Mouse (Mus musculus): Measurements from ENCODE around the gene Ccdc82. TPM values are rescaled to one million over a fixed set of nuclear protein-coding genes. Genes with fewer than 3 reads are reported as not detected.
A peak's percentile ranks its signal among the peaks of the same experiment; 100 is the strongest.

The Ccdc82 gene
- total RNA-seq (2021) = 10 to 100 TPM; 12.2 to 13.7 TPM

DNA sequence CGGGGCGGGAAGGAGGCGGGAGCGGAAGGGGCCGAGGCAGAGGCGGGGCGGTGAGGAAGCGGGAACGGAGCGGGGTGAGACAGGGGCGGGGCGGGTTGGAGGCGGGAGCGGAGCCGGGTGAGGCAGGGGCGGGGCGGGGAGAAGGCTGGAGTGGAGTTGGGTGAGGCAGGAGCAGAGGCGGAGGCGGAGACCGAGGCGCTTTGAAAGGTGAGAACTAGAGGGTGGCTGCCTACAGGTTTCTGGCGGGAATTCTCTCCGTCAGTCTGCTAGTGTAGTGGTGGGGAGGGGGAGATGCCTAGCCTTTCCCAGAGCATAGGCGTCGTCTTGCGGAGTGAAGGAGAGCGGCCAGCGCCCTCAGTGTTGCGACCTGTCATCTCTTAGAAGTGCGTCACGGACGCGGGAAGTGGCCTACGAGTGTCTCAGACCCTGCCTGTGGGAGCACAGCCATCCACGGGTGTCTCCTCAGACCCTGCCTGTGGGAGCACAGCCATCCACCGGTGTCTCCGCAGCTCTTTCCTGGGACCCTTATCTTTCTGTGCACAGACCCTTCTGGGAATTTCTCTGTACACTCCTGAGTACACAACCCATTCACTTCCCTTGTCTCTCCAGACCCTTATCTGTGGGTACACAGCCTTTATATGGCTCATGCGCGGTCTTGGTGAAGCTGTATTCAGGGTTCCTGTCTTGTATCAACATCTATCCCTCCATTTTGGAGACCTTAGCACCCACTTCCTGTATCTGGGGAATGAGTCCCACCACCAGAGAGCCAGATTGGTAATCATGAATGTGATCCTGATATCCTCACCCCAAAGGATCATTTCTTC is at the start of gene Ccdc82:
TSS of gene Ccdc82 (plus strand) at position 141 of the 824 bp plus-strand sequence.
- DNase-seq (ENCODE audit: extremely low spot score in 1 of 2, low spot score in 2 of 2) = peak; percentile 65 to 97
- intact Hi-C loops (cut with DNase I) = loop anchor here (10.0 kb wide), 1 partner anchor 408 kb away; no protein-coding TSS in a partner anchor

DNA sequence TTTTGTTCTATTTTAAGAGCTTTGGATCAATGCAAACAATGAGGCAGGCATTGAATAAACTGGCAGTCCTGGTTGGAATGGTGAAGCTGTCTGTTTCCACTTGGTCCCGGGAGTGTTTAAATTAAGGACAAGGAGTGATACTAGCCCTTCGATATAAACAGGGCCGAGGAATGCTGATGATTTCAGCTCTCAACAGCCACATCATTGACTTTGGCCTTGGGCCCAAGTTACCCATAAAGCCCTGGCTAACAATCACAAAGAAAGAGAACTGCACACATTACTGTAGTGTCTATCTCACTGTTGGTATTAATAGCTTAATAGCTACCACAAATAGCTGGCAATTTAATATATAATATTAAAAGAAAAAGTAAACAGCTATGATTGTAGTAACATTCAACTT is 46.7 kb upstream of the Ccdc82 start:
- no peak for DNase-seq (ENCODE audit: extremely low spot score in 1 of 2, low spot score in 2 of 2)
- intact Hi-C loops (cut with DNase I) = no loop called here

DNA sequence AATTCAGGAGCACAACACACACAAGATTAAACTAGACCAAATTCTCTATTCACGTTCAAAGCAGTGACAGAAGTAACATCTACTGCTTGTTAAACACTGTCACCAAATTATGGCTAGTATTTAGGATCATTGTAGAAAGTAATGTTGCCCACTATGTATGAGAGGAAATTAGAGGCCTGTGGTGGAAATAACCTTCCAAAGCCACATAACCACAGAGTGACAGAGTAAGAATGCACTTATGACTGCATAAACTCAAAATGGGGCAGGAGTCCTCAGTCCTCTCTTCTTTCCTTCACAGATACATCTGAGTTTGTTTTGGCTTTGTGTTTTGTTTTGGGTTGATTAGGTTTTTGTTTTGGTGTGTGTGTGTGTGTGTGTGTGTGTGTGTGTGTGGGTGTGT is 43.6 kb upstream of the Ccdc82 start:
- no peak for DNase-seq (ENCODE audit: extremely low spot score in 1 of 2, low spot score in 2 of 2)
- intact Hi-C loops (cut with DNase I) = no loop called here

DNA sequence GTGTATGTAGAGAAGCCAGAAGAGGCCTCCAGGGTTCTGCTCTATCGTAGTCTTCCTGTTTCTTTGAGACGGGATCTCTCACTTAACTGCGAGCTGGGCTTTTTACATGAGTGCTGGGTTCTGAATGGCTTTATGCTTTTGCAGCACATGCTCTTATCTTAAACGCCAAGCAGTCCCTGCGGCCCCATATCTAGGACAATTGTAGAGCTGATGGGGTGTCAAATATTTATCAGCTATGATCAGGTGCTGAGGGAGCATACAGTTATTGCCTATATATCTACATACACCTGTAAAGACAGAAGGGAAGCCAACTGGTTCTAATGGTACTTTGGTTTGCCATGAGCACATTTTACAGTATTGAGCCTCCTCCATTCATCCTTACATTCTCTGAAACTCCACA is 43.1 kb upstream of the Ccdc82 start:
- intact Hi-C loops (cut with DNase I) = no loop called here
- no peak for DNase-seq (ENCODE audit: extremely low spot score in 1 of 2, low spot score in 2 of 2)

DNA sequence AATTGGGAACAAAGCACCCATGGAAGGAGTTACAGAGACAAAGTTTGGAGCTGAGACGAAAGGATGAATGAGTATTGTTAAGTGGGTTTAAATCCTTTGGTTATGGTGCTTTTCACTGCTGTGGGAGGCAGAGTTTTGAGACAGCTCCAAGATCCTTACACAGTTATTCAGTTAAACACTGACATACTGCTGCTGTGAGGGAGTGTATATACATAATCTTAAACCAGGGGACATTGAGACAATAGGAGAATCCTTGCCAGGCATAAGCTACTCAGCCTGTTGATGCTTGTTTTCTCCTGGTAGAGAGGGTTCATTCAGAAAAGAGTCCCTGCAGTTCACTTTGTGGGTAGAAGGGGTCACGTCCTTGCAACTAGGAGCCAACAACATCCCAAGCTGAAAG is 40.4 kb upstream of the Ccdc82 start:
- DNase-seq (ENCODE audit: extremely low spot score in 1 of 2, low spot score in 2 of 2) = no peak
- intact Hi-C loops (cut with DNase I) = no loop called here

DNA sequence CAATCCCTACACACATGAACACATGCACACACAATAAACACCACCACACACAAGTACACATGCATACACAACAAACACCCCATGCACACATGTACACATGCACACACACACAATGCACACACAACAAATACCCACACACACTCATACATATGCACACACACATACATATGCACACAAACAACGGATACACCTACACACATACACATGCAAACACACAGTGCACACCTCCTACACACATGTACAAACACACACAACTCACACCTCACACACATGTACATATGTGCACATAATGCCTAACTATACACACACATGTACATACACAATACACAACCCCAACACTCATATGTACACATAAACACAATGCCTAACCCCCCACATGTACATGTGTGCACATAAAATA is 20.9 kb upstream of the Ccdc82 start:
- no peak for DNase-seq (ENCODE audit: extremely low spot score in 1 of 2, low spot score in 2 of 2)
- intact Hi-C loops (cut with DNase I) = no loop called here

DNA sequence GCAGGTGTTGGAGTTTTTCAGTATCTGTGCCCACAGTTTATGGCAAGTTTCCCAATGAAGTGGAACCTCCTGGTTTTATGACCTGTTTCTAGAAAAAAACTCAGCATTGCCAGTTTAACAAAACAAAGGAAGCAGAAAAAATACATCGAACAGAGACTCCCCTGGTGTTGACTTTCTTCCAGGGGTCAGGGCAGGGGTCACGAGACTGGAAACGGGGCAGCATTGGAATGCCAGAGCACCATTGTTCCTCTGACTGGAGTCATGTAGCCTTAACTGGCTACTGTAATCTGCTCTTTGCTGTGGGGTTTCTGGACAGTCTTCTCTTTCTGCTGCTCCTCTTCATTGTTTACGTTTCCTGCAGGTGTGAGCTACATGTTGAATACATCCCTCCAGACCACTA is 16.2 kb upstream of the Ccdc82 start:
- peak in 1 of 2 experiments; percentile 40 for DNase-seq (ENCODE audit: extremely low spot score in 1 of 2, low spot score in 2 of 2)
- intact Hi-C loops (cut with DNase I) = loop anchor here (2.0 to 10.0 kb wide), 4 partner anchors 486 to 1534 kb away; no protein-coding TSS in a partner anchor

DNA sequence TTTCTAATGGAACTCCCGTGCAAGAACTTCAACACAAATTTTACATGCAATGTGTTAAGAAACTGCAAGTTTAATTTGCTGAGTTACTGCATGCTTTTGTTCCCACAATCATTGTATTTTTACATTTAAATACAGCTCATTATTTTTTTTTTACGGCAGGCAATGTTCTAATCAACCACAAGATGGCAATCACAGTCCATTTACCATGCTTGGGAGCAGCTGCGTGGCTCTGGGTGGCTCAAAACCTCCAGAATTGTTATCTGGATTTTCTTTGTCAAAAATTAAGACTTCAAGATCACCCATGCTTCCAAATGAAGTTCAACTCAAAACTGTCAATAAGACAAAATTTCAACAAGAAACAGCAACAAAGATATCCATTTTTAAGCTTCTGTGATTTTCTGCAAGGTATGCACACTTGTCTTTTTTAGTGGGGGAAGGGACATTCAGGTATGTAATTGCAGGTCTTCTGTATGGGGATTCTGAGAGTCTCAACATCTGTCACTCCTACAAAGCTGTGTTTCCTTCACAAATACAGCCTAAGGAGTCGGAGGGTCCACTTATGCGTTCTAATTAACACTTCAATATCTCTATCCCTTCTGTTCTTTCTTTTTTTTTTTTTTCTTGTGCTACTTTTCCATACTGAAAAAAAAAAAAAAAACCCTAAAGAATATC is 15.1 kb upstream of the Ccdc82 start:
- intact Hi-C loops (cut with DNase I) = loop anchor here (2.0 to 10.0 kb wide), 4 partner anchors 485 to 1533 kb away; no protein-coding TSS in a partner anchor
- peak in 1 of 2 experiments; percentile 30 for DNase-seq (ENCODE audit: extremely low spot score in 1 of 2, low spot score in 2 of 2)

DNA sequence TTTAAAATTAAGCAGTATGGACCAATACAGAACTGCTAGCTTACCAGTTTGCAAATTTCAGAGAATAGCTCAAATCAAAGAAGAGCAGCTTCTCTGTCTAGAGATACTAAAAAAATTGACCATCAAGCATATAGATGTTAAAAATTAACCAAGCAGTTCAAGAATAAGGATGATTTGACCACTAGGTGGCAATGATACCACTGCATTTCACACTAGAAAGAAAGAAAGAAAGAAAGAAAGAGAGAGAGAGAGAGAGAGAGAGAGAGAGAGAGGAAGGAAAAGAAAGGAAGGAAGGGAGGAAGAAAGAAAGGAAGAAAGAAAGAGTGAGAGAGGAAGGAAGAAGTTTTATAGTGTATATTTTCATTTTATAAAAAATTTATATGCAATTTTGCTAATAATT is 4.4 kb upstream of the Ccdc82 start:
- intact Hi-C loops (cut with DNase I) = loop anchor here (10.0 kb wide), 1 partner anchor 412 kb away; no protein-coding TSS in a partner anchor
- DNase-seq (ENCODE audit: extremely low spot score in 1 of 2, low spot score in 2 of 2) = no peak

DNA sequence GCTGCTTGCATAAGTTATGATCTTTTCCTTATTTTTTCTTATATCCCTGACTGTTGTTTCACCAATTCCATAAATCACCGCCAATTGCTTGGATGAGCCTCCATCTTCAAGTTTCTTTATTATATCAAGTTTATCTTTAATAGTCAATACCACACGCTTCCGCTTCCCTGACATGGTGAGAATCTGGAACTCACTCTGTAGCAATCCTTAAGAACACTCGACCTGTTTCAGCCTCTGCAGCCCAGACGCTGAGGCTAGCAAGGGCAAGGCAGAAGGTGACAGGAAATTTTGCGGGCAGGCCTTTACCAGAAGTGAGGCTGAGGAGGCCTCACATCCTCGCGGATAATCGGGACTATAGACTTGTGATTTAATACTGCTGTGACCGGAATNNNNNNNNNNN is 1.3 kb upstream of the Ccdc82 start, which contains the start of gene Jrkl:
TSS of gene Jrkl (minus strand) at position 349 of the 400 bp plus-strand sequence.
- intact Hi-C loops (cut with DNase I) = loop anchor here (10.0 kb wide), 1 partner anchor 409 kb away; no protein-coding TSS in a partner anchor
- peak; percentile 23 to 27 for DNase-seq (ENCODE audit: extremely low spot score in 1 of 2, low spot score in 2 of 2)

DNA sequence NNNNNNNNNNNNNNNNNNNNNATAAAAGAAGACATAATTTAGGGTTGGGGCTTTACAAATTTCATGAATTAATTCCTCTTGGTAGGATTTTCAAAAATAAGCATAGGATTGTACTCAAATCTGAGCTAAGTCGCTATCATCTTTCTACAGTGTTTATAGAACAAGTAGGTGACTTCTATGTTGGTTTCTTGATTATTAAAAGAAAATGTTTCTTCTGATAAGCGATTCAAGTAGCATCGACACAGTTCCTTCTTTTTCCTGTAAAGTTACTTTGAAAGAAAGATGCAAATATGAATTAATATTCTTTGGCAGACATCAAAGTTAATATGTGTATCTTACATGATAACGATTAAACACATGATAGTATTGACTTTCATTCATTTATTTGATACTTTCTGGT is 1.3 kb downstream of the Ccdc82 start:
- intact Hi-C loops (cut with DNase I) = loop anchor here (10.0 kb wide), 1 partner anchor 407 kb away; no protein-coding TSS in a partner anchor
- no peak for DNase-seq (ENCODE audit: extremely low spot score in 1 of 2, low spot score in 2 of 2)

DNA sequence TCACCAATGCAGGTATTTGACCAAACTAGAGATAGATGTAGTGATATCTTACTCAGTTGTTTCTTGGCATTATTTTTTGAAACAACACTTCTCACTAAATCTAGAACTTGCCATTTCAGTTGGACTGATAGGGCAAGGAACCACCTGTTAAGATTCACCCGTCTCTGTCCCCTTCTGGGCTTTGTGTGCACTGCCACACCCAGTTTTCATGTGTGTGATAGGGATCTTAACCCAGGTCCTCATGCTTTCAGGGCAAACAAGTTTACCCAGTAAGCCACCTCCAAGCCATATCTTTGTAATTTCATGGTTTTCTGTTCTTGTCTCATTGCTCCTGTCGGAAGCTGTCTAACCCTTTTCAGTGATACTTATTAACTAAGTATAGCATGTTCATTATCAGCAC is 4.5 kb downstream of the Ccdc82 start:
- intact Hi-C loops (cut with DNase I) = no loop called here

DNA sequence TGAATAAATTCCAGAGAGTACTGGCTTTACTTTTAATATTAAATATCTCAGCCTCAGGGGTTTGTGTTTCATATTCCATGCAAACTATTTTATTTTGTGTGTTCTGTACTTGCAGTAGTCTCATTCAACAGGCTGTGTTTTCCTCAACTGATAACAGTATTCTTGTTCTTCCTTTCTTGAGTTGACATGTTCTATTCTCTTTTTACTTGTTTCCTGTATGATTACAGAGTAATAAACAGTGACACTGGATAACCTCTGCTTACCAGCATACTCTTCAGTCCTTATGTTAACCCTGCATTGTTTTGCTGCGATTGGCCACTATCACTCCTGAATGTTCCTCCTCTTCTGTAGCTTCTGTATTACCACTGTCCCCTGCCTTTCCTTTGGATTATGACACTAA is 10.0 kb downstream of the Ccdc82 start:
- intact Hi-C loops (cut with DNase I) = no loop called here
- no peak for DNase-seq (ENCODE audit: extremely low spot score in 1 of 2, low spot score in 2 of 2)

More for the DNA sequence above, 4.5 kb downstream of the Ccdc82 start:
- DNase-seq (ENCODE audit: extremely low spot score in 1 of 2, low spot score in 2 of 2) = no peak

DNA sequence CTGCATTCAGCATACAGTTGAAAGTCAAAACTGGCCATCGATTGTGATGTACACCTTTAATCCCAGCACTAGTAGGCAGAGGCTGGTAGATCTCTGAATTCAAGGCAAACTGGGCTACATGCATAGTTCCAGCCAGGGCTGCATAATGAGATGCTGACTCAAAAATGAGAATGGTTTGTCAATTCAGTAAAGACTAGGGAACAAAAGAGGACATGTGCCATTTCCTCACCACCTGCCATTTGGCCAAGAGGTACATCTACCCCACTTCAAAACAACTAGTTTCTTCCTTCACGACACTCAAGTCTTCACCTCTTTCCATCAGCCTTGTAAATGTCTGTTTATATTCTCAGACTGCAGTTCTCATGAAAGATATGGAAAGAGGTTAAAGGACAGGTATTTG is 11.4 kb downstream of the Ccdc82 start:
- intact Hi-C loops (cut with DNase I) = no loop called here
- DNase-seq (ENCODE audit: extremely low spot score in 1 of 2, low spot score in 2 of 2) = no peak

DNA sequence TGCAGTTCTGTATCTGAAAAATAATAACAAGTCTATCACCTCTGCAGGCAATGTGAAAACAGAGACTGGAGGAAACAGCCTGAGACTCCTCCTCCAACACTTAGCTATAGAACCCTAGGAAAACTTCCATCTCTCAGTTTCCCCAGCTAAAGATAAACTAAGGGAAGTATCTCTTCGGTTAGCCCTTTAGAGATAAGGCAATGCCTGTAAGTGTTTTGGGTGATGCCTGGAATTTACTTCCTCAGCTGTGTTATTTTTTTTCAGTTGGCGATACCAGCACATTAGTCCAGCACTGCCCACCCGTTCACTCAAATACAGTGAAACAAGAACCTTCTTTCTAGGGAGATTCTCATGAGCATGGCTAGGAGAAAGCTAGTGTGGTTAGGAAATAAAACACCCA is 14.2 kb downstream of the Ccdc82 start:
- DNase-seq (ENCODE audit: extremely low spot score in 1 of 2, low spot score in 2 of 2) = no peak
- intact Hi-C loops (cut with DNase I) = no loop called here

DNA sequence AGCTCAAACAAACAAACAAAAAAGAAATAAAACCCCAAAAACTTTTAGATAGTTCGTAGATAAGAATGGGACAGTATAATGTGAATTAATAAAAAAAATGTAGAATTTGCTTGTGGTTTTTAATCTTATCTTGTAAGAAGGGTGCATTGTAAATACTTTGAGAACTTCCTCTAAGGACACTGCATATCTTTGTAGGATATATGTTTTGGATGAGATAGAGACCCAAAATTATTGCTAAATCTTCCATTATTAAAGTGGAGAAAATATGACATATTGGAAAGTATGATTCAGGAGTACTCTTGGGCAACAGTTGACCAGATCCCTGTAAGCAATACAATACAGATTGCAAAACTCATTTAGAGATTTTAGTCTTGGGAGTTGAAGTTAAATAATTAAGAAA is 26.5 kb downstream of the Ccdc82 start:
- no peak for DNase-seq (ENCODE audit: extremely low spot score in 1 of 2, low spot score in 2 of 2)
- intact Hi-C loops (cut with DNase I) = no loop called here

DNA sequence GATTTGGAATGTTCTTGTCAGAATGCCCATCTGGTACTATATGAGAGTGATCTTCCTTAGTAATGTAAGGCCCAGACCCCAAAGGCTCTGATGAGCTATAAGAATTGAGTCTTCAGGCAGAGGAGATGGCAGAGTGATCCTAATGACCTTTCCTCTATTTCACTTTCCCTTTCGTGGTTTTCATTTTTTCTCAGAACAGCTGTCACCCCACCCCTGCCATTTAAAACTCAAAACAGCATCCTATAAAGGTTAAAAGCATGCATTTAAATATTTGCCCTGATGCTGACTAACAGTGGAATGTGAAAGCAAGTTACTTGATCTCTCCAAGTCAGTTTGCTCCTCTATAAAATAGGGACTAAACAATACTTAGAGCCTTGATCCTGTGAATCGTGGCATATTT is 40.7 kb downstream of the Ccdc82 start:
- intact Hi-C loops (cut with DNase I) = no loop called here
- no peak for DNase-seq (ENCODE audit: extremely low spot score in 1 of 2, low spot score in 2 of 2)

DNA sequence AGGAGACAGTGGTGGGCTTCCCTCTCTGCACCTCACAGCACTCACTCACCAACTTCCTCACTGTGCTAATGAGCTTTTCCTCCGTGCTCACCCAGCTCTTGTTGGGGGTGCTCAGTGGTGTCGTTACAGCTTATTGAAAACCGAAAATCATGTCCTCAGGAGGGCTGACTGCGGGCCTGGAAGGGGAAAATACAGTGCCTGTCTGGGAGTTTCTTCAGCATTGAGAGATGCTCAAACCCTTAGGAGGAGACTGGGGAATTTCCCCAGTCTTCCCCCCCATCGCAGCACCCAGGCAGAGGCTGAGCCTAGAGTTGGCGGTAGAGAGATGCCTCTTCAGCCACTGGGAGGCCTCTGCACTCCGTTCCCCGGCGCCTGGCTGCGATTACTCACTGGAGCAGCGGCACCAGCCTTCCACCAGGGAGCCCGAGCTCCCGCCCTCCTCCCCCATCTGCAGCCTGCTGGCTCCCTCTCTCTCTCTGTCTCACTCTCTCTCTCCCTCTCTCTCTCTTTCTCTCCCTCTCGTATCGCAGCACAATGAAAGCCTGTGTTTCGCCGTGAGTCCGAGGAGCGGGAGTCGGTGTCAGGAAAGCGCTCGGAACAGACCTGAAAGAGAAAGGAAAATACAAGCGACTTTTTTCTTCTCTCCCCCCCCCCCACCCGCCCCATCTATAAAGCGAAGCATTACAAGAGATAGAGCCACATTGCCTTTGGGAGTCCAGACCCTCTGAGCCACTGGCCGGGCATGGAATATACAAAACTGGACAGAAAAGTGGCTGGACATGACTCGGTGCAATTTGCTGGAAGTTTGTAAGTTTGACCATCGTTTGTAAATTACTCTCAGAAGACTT is 49.7 kb downstream of the Ccdc82 start:
- intact Hi-C loops (cut with DNase I) = loop anchor here (2.0 to 5.0 kb wide), 2 partner anchors 356 to 421 kb away; no protein-coding TSS in a partner anchor
- DNase-seq (ENCODE audit: extremely low spot score in 1 of 2, low spot score in 2 of 2) = peak; percentile 87 to 95

All from left cerebral cortex, postnatal 10 days (tissue).